Mouse (Mus musculus) lung, embryonic 15.5 days (tissue): ENCODE results near the gene Aldh3b2. TPM values are rescaled to one million over a fixed set of nuclear protein-coding genes. Genes with fewer than 3 reads are reported as not detected.
"Not testable (repeated sequence)": the region's sequence is repeated elsewhere in the genome, so short reads cannot be mapped to it uniquely, and the experiment has no call there.

Source experiments
- ATAC-seq: fragments of 200-750 bp; cut with Nextera tagmentation; 2 replicates; pipeline ENCODE4 v1.8.0; 2017; ENCODE audit warnings: moderate number of reproducible peaks, borderline replicate concordance; ENCODE audit not compliant: low FRiP score, low TSS enrichment; ENCODE audit errors: extremely low read depth
- H3K27ac ChIP-seq: fragments of 300-500 bp; sonication (generic); 2 replicates; pipeline ENCODE4 v1.5.1; 2015; ENCODE audit warnings: moderate library complexity, mild to moderate bottlenecking, inconsistent platforms
- H3K27me3 ChIP-seq: fragments of 300-500 bp; sonication (generic); 2 replicates; pipeline ENCODE4 v1.6.1; 2015; ENCODE audit warnings: inconsistent platforms
- H3K36me3 ChIP-seq: fragments of 300-500 bp; sonication (generic); 2 replicates; pipeline ENCODE4 v1.6.1; 2015; ENCODE audit warnings: inconsistent platforms
- H3K4me1 ChIP-seq: fragments of 300-500 bp; sonication (generic); 2 replicates; pipeline ENCODE4 v1.6.1; 2015; ENCODE audit warnings: inconsistent platforms
- H3K4me2 ChIP-seq: fragments of 300-500 bp; sonication (generic); 2 replicates; pipeline ENCODE4 v1.6.1; 2015; ENCODE audit warnings: inconsistent platforms, mild to moderate bottlenecking, moderate library complexity
- H3K4me3 ChIP-seq: fragments of 300-500 bp; sonication (generic); 2 replicates; pipeline ENCODE4 v1.5.1; 2015; ENCODE audit warnings: mild to moderate bottlenecking, inconsistent platforms
- H3K9ac ChIP-seq: fragments of 300-500 bp; sonication (generic); 2 replicates; pipeline ENCODE4 v1.6.1; 2015; ENCODE audit warnings: inconsistent platforms
- H3K9me3 ChIP-seq: fragments of 300-500 bp; sonication (generic); 2 replicates; pipeline ENCODE4 v1.6.1; 2016; ENCODE audit warnings: inconsistent platforms
- WGBS: fragments of 180-500 bp; shearing (Covaris S2); methylation state at CpG from one replicate; pipeline ENCODE4 v1.1.7; 2015; 5-methylcytosine and 5-hydroxymethylcytosine counted together
- polyA plus RNA-seq: library from polyadenylated mRNA; unstranded; fragments of >200 nt; fragmentation: Nextera tagmentation; extraction: Ambion mirVana; gene quantifications from 2 replicates; pipeline ENCODE4 v1.2.1, GENCODE M21; 2015

Aldh3b2 gene
- polyA plus RNA-seq, 1 experiment from 2014 or later = 1.5 TPM

DNA sequence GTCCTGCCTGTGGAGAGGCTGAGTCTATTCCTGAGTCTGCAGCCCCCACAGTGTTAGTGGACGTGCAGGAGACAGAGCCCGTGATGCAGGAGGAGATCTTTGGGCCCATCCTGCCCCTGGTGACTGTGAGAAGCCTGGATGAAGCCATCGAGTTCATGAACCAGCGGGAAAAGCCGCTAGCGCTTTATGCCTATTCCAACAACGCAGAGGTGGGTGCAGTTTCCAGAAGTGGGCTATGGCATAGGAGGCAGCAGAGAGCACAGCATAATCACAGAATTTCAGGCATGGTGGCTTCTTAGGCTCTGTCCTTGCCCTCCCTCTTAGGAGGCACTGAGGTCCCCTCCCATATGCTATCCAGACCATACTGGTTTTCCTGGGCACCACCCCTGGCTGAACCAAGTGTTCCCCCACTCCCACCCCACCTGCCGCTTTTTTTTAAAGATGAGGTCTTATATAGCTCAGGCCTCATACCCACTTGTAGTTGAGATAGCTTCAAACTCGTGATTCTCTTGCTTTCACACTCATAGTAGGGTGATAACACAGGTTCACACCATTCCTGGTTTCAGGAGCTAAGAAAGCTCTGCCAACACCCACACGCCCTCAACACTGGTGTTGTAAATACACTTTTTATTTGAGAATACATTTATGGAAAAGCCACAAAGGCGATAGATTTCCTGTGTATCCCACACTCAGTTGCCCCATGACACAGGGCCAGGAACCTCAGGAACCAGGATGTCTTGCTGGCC lies 5.6 kb upstream of the Aldh3b2 start:
- Histone ChIP-seq H3K27me3 (no peaks in the 10 kb centered on the region), H3K27ac (no peak overlapping the region), H3K9ac (no peak overlapping the region), H3K4me2 (no peak overlapping the region), H3K4me3 (no peak overlapping the region), H3K4me1 (no peaks in the 10 kb centered on the region), H3K36me3 (no peaks in the 10 kb centered on the region), H3K9me3 (no peaks in the 10 kb centered on the region)
- WGBS = 63% methylated on average over 11 of the region's 11 CpGs
- ATAC-seq = no peak

GRCm38 (mm10) chr19:3967258-3967657 lies 4.9 kb upstream of the Aldh3b2 start:
- H3K9me3 ChIP-seq = no peaks in the 10 kb centered on the region
- H3K4me2 ChIP-seq = no peak overlapping the region
- no peaks in the 10 kb centered on the region for H3K36me3 ChIP-seq
- 36% methylated on average over 3 of the region's 3 CpGs for WGBS
- no peaks in the 10 kb centered on the region for H3K27me3 ChIP-seq
- no peak overlapping the region for H3K4me3 ChIP-seq
- no peak overlapping the region for H3K27ac ChIP-seq
- ATAC-seq = no peak
- 0 out of 2 replicates have a peak, but pooled peaks cover under 1% of the 10 kb centered on the region for H3K4me1 ChIP-seq
- no peak overlapping the region for H3K9ac ChIP-seq

DNA sequence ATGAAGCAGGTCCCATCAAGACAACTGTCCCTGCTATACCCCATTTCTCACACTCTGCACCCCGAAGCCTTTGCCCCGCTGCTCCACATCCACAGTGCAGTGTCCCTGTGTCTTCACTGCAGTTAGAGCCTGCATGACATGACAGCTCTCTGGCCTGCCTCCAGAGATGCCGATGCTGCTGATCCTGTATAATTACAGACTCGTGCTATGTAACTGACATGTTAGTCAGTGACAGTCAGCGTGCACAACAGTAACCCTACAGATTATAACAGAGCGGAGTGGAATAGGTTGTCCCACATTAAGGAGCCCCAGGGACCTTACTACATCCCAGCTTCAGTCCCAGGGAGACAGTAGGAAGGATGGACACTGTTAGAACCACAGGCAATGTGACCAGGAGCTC lies 2.5 kb downstream of the Aldh3b2 start:
- not testable (repeated sequence) for H3K4me1 ChIP-seq, H3K4me2 ChIP-seq, H3K27me3 ChIP-seq, H3K4me3 ChIP-seq, H3K27ac ChIP-seq, H3K36me3 ChIP-seq, H3K9ac ChIP-seq, H3K9me3 ChIP-seq, ATAC-seq
- 67% methylated on average over 6 of the region's 6 CpGs for WGBS

DNA sequence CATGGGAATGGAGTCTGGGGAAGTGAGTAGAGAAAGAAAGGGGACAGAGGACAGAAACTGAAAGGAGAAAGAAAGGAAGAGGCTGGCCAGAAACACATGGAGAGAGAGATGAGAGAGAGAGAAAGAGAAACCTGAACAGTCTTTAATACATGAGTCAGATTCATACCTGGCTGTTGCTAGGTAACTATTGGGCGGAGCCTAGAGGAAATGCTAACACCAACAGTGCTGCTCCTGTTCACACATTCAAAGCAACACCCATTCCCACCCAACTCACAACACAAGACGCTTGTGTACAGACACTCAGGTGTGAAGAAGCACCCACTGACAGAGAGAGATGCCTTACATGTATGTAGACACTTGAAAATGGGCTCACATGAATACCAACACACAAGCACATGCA lies 3.7 kb downstream of the Aldh3b2 start:
- Histone ChIP-seq H3K36me3 (no peaks in the 10 kb centered on the region), H3K9ac (no peak overlapping the region), H3K9me3 (no peaks in the 10 kb centered on the region), H3K4me1 (0 out of 2 replicates have a peak, but pooled peaks cover 5% of the 10 kb centered on the region), H3K27ac (no peak overlapping the region), H3K27me3 (no peaks in the 10 kb centered on the region), H3K4me3 (no peak overlapping the region), H3K4me2 (no peak overlapping the region)
- no peak for ATAC-seq
- WGBS = 41% methylated on average over 2 of the region's 2 CpGs

DNA sequence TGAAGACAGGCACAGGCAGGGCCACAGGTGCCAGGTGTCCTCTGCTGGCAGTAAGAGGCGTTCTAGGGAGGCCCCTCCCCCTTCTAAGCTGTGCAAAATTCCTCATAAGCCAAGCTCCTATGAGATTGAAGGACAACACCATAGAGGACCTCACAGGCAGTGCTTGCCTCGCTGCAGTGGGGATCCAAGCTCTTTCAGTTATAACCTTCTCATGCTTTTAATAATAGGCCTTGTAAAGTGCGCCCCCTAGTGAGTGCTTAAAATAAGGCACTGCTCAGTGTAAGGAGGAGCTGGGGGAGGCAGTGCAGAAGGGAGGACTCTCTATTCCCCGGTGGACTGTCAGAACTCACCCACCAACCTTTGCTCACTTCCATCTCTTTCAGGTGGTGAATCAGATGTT lies 8.2 kb downstream of the Aldh3b2 start:
- H3K9ac ChIP-seq = no peak overlapping the region
- peaks cover 5% of the 10 kb centered on the region; the same call in 1 of the 2 replicates for H3K4me1 ChIP-seq
- H3K27ac ChIP-seq = no peak overlapping the region
- no peaks in the 10 kb centered on the region for H3K36me3 ChIP-seq
- WGBS = 9% methylated on average over 4 of the region's 4 CpGs
- no peaks in the 10 kb centered on the region for H3K27me3 ChIP-seq
- no peak overlapping the region for H3K4me3 ChIP-seq
- peak; percentile 65 for ATAC-seq
- H3K4me2 ChIP-seq = no peak overlapping the region
- no peaks in the 10 kb centered on the region for H3K9me3 ChIP-seq

DNA sequence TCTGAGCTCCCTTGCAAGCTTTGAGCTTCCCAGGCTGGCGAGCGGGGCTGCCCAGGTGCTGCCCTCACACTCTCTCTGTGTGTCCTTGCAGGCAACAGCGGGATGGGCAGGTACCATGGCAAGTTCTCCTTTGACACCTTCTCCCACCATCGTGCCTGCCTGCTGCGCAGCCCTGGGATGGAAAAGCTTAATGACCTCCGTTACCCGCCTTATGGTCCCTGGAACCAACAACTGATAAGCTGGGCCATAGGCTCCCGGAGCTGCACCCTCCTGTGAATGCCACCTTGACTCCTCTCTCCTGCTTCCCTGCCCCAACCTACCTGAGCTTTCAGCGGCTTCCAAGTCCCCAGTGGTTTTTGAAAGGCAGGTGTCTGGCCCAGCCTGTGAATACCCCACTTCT lies 8.8 kb downstream of the Aldh3b2 start:
- WGBS = 67% methylated on average over 9 of the region's 9 CpGs
- Histone ChIP-seq H3K27me3 (no peaks in the 10 kb centered on the region), H3K36me3 (no peaks in the 10 kb centered on the region), H3K4me2 (no peak overlapping the region), H3K4me3 (no peak overlapping the region), H3K9me3 (no peaks in the 10 kb centered on the region), H3K9ac (no peak overlapping the region), H3K4me1 (peaks cover 9% of the 10 kb centered on the region), H3K27ac (no peak overlapping the region)
- no peak for ATAC-seq

- Histone ChIP-seq H3K27me3 (no peaks in the 10 kb centered on the region), H3K4me3 (no peak overlapping the region), H3K4me1 (peaks cover 22% of the 10 kb centered on the region), H3K36me3 (no peaks in the 10 kb centered on the region), H3K27ac (no peak overlapping the region), H3K9me3 (no peaks in the 10 kb centered on the region), H3K9ac (no peak overlapping the region), H3K4me2 (no peak overlapping the region)
- no peak for ATAC-seq
- 42% methylated on average over 9 of the region's 9 CpGs for WGBS
These were observed 11.5 kb downstream of the Aldh3b2 start for GRCm38 (mm10) chr19:3983527-3984200.

DNA sequence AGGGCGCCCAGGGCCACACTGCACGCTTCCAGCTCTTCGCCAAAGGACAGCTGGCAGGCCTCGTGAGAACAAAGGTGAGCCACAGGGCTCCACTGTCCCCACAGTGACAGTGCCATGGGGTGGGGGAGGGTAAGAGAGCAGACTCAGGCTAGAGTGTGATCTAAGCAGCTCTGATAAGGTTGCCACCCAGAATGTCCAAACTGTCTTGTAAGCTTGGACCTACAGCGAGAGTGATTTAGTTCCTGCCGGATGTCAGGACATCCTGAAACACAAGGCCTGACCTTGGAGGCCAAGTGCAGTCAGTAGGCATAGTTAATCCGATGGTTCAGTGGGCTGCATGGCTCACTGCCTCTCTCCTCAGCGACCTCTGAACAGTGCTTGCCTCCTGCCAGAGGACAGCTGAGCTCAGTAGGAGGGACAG lies 13.1 kb downstream of the Aldh3b2 start:
- Histone ChIP-seq H3K4me1 (peaks cover 22% of the 10 kb centered on the region), H3K27ac (peak overlapping the region; percentile 79), H3K27me3 (no peaks in the 10 kb centered on the region), H3K4me2 (peak overlapping the region; percentile 23; the same call in 1 of the 2 replicates), H3K9me3 (no peaks in the 10 kb centered on the region), H3K36me3 (no peaks in the 10 kb centered on the region), H3K4me3 (no peak overlapping the region), H3K9ac (no peak overlapping the region)
- peak; percentile 43; the same call in 1 of the 2 replicates for ATAC-seq
- WGBS = 25% methylated on average over 8 of the region's 8 CpGs

DNA sequence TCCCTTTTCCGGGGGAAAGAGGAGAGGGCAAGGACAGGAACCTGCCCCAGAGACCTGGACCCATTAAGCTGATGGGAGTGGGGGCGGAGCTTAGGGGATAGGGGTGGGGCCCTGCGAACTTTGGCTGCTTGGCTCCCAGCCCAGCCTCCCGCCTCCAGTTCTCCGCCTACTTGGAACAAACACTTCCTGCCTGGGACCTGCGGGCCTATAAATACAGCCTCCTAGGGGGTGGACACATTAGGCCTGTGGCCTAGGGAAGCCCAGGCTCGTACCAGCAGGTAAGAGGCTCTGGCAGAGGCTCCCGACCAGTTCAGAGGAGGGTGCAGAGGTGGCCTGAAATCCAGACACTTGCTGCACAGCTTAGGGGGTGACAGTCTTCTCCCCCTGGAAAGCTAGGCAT lies 14.2 kb downstream of the Aldh3b2 start, which contains the start of gene Acy3:
Gene Acy3 (plus strand): TSS at position 237 of the 400 bp plus-strand sequence.
- H3K4me3 ChIP-seq = no peak within 1 kb of the TSS

DNA sequence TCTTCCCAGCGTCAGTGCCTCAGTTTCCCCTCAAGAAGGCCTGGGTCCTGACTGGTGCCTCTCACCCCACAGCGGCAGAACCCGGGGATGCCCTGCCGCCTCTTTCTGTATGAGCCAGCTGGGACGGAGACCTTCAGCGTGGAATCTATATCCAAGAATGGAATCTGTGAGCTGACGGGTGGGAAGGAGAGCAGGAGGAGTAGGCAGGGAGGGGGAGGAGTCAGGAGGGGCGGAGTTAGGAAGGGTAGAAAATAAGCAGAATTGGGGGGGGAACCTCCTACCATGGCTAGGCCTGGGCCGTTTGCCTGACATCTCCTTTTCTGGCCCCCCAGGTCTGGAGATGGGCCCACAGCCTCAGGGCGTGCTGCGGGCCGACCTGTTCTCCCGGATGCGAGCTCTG lies 15.9 kb downstream of the Aldh3b2 start:
- H3K27me3 ChIP-seq = no peaks in the 10 kb centered on the region
- H3K4me3 ChIP-seq = no peak overlapping the region
- H3K4me1 ChIP-seq = peaks cover 22% of the 10 kb centered on the region
- no peaks in the 10 kb centered on the region for H3K36me3 ChIP-seq
- no peaks in the 10 kb centered on the region for H3K9me3 ChIP-seq
- no peak for ATAC-seq
- H3K9ac ChIP-seq = no peak overlapping the region
- H3K27ac ChIP-seq = no peak overlapping the region
- H3K4me2 ChIP-seq = no peak overlapping the region
- WGBS = 81% methylated on average over 14 of the region's 14 CpGs

More for the DNA sequence above, 14.2 kb downstream of the Aldh3b2 start, which contains the start of gene Acy3:
- Histone ChIP-seq H3K36me3 (no peaks in the 10 kb centered on the region), H3K27me3 (no peaks in the 10 kb centered on the region), H3K9ac (no peak within 1 kb of the TSS), H3K27ac (peak within 1 kb of the TSS; percentile 79), H3K4me1 (peaks cover 22% of the 10 kb centered on the region), H3K9me3 (no peaks in the 10 kb centered on the region), H3K4me2 (peak within 1 kb of the TSS; percentile 2; the same call in 1 of the 2 replicates)
- whole genome bisulfite sequencing = 2% methylated on average over 8 of the region's 8 CpGs
- peak; percentile 72; the same call in 1 of the 2 replicates for ATAC-seq

GRCm38 (mm10) chr19:3988750-3989149 lies 16.6 kb downstream of the Aldh3b2 start:
- Histone ChIP-seq H3K4me3 (no peak overlapping the region), H3K36me3 (no peaks in the 10 kb centered on the region), H3K4me1 (peaks cover 22% of the 10 kb centered on the region), H3K9me3 (no peaks in the 10 kb centered on the region), H3K27ac (no peak overlapping the region), H3K27me3 (no peaks in the 10 kb centered on the region), H3K9ac (no peak overlapping the region), H3K4me2 (no peak overlapping the region)
- ATAC-seq = no peak
- 86% methylated on average over 4 of the region's 4 CpGs for WGBS

DNA sequence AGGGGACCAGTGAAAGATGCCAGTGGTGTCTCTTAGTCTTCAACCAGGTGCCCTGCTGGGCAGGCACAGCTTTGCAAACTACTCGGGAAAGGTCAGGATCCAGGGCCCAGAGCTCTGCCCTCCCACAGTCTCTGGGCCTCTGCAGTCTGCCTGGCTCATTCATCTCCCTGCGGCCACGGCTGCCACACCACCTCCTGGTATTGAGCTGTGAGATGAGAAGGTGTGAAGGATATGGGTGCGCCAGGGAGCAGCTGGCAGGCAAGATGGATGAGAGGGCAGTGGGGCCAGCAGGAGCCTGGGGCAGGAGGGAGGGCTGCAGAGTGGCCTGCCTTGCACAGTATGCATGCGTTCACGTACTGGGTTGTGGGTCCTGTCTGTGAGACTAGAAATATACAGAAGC lies 18.7 kb downstream of the Aldh3b2 start:
- no peaks in the 10 kb centered on the region for H3K27me3 ChIP-seq
- ATAC-seq = no peak
- H3K36me3 ChIP-seq = no peaks in the 10 kb centered on the region
- H3K9me3 ChIP-seq = no peaks in the 10 kb centered on the region
- 20% methylated on average over 6 of the region's 6 CpGs for WGBS
- no peak overlapping the region for H3K9ac ChIP-seq
- H3K4me3 ChIP-seq = no peak overlapping the region
- no peak overlapping the region for H3K4me2 ChIP-seq
- H3K4me1 ChIP-seq = peaks cover 16% of the 10 kb centered on the region
- no peak overlapping the region for H3K27ac ChIP-seq
